Mouse (Mus musculus): ENCODE measurements around the gene Iqcf3.

- TF ChIP-seq MAX (IDR thresholded peaks at IDR 0.05) = no peak
- no peak for TF ChIP-seq CTCF (IDR thresholded peaks at IDR 0.05; ENCODE audit: control insufficient read depth, insufficient read depth, insufficient read length)
- TF ChIP-seq FOSL1 (IDR thresholded peaks at IDR 0.05; ENCODE audit: insufficient read depth, low read length, poor library complexity, severe bottlenecking) = no peak
- no peak for TF ChIP-seq USF1 (IDR thresholded peaks at IDR 0.05; ENCODE audit: low read depth)
- TF ChIP-seq CEBPB (IDR thresholded peaks at IDR 0.05; ENCODE audit: low read depth) = no peak
- no peak for TF ChIP-seq MYOG (IDR thresholded peaks at IDR 0.05; ENCODE audit: control insufficient read depth, extremely low read depth, insufficient read length)
- TF ChIP-seq MYOD1 (IDR thresholded peaks at IDR 0.05; ENCODE audit: control insufficient read depth, insufficient read length, low read depth) = no peak
Measured at GRCm38 (mm10) chr9:106534296-106534695, 27.1 kb downstream of the Iqcf3 start.

Measured in C2C12 (cell line).